Mouse (Mus musculus) intestine, postnatal 0 days (tissue): ENCODE measurements around the gene Tmem171. TPM values are rescaled to one million over a fixed set of nuclear protein-coding genes. Genes with fewer than 3 reads are reported as not detected.
A peak's percentile ranks its signal among the peaks of the same experiment; 100 is the strongest.

Experiments used
- ATAC-seq: fragments of 200-750 bp; cut with Nextera tagmentation; 2 replicates; pipeline ENCODE4 v1.8.0; 2017; ENCODE audit warnings: mild to moderate bottlenecking, moderate TSS enrichment, moderate library complexity
- H3K27ac ChIP-seq: fragments of 300-500 bp; sonication (generic); 2 replicates; pipeline ENCODE4 v1.5.1; 2014; ENCODE audit warnings: mild to moderate bottlenecking, low read depth, low read length, moderate library complexity
- H3K27me3 ChIP-seq: fragments of 300-500 bp; sonication (generic); replicated peaks from 2 replicates; pipeline ENCODE4 v1.6.1; 2014; ENCODE audit warnings: low read length, mixed read lengths; ENCODE audit not compliant: control insufficient read depth, insufficient read depth
- H3K36me3 ChIP-seq: fragments of 300-500 bp; sonication (generic); 2 replicates; pipeline ENCODE4 v1.6.1; 2014; ENCODE audit warnings: mild to moderate bottlenecking, moderate library complexity; ENCODE audit not compliant: control insufficient read depth, insufficient read depth
- H3K4me1 ChIP-seq: fragments of 300-500 bp; sonication (generic); replicated peaks from 2 replicates; pipeline ENCODE4 v1.6.1; 2014; ENCODE audit warnings: antibody characterized with exemption, low read length, mixed read lengths; ENCODE audit not compliant: control insufficient read depth, insufficient read depth
- H3K4me2 ChIP-seq: fragments of 300-500 bp; sonication (generic); replicated peaks from 2 replicates; pipeline ENCODE4 v1.6.1; 2014; ENCODE audit warnings: low read depth, mild to moderate bottlenecking, moderate library complexity
- H3K4me3 ChIP-seq: fragments of 300-500 bp; sonication (generic); 2 replicates; pipeline ENCODE4 v1.5.1; 2014; ENCODE audit warnings: low read depth, low read length
- H3K9ac ChIP-seq: fragments of 300-500 bp; sonication (generic); 2 replicates; pipeline ENCODE4 v1.6.1; 2014; ENCODE audit warnings: mild to moderate bottlenecking, low read depth, low read length
- H3K9me3 ChIP-seq: fragments of 300-500 bp; sonication (generic); 2 replicates; pipeline ENCODE4 v1.6.1; 2016; ENCODE audit warnings: mixed run types; ENCODE audit not compliant: control insufficient read depth
- CTCF ChIP-seq: sonication (generic); IDR thresholded peaks from 2 replicates; pipeline ENCODE4 v1.5.1; 2016; ENCODE audit warnings: low read depth, mild to moderate bottlenecking, control low read depth, antibody characterized with exemption, moderate library complexity
- WGBS: fragments of 180-500 bp; shearing (Covaris S2); extraction: QIAGEN DNeasy Blood & Tissue Kit; methylation state at CpG from one replicate; pipeline ENCODE4 v1.1.7; 2014; 5-methylcytosine and 5-hydroxymethylcytosine counted together
- polyA plus RNA-seq: library from polyadenylated mRNA; unstranded; fragments of >200 nt; fragmentation: Nextera tagmentation; extraction: Ambion mirVana; gene quantifications from 2 replicates; pipeline ENCODE4 v1.2.1, GENCODE M21; 2015

Tmem171 gene
- polyA plus RNA-seq, 1 experiment from 2014 or later, result 56.7 TPM

- ATAC-seq, result no peak
- whole genome bisulfite sequencing, result 78% methylated on average over 16 of the region's 16 CpGs
- no peak for TF ChIP-seq CTCF
- H3K4me1 ChIP-seq, result 0 out of 2 replicates have a peak, but pooled peaks cover 2% of the 10 kb centered on the region
- H3K4me3 ChIP-seq, result no peak overlapping the region
- no peak overlapping the region for H3K4me2 ChIP-seq
- H3K27me3 ChIP-seq, result no peaks in the 10 kb centered on the region
- no peak overlapping the region for H3K27ac ChIP-seq
- no peaks in the 10 kb centered on the region for H3K9me3 ChIP-seq
- H3K36me3 ChIP-seq, result no peaks in the 10 kb centered on the region
- H3K9ac ChIP-seq, result no peak overlapping the region
Observed at GRCm38 (mm10) chr13:98656034-98656471, 38.6 kb downstream of the Tmem171 start.

DNA sequence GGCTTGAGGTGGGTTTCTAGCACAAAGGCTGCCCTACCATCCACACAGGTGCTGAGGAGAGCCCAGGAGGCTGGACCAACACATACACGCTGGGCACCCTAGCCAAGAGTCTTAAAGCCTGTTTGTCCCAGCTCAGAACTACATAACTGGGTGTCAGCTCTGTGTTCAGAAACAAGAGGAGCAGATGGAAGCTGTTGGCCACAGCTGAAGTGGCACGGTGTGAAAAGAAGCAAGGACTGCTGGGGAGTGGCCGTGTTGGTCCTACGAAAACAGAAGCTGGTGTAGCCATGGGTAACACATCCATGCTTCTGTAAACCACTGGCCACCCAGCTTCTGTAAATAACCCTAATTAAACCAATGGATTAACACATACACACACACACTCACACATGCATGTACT is 39.3 kb downstream of the Tmem171 start:
- Histone ChIP-seq H3K9me3 (no peaks in the 10 kb centered on the region), H3K27ac (no peak overlapping the region), H3K9ac (no peak overlapping the region), H3K4me1 (0 out of 2 replicates have a peak, but pooled peaks cover 2% of the 10 kb centered on the region), H3K36me3 (no peaks in the 10 kb centered on the region), H3K27me3 (no peaks in the 10 kb centered on the region), H3K4me2 (no peak overlapping the region), H3K4me3 (no peak overlapping the region)
- WGBS, result 92% methylated on average over 4 of the region's 4 CpGs
- no peak for ATAC-seq
- no peak for TF ChIP-seq CTCF

GRCm38 (mm10) chr13:98654129-98654939 is 40.3 kb downstream of the Tmem171 start:
- Histone ChIP-seq H3K36me3 (no peaks in the 10 kb centered on the region), H3K27ac (no peak overlapping the region), H3K9me3 (no peaks in the 10 kb centered on the region), H3K4me2 (no peak overlapping the region), H3K4me3 (no peak overlapping the region), H3K27me3 (no peaks in the 10 kb centered on the region), H3K9ac (no peak overlapping the region), H3K4me1 (0 out of 2 replicates have a peak, but pooled peaks cover 2% of the 10 kb centered on the region)
- TF ChIP-seq CTCF, result no peak
- WGBS, result 73% methylated on average over 10 of the region's 10 CpGs
- no peak for ATAC-seq

DNA sequence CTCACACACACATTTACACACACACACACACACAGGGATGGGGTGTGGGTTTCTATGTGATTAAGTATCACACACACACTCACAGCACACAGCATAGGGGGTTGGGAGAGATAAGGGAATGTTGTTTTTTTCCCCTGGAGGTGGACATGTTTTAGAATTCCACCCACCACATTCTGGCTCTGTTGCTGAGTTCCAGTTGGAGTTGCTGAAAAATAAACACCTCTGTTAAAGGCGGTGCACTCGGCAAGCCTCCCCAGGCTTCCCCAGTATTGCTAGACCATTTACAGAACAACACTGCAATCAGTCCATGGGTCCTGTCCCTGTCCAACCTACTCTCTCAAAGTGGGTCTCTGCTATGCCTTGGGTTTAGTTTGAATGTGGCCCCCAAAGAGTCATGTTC is 42.4 kb downstream of the Tmem171 start:
- ATAC-seq, result no peak
- 0 out of 2 replicates have a peak, but pooled peaks cover 2% of the 10 kb centered on the region for H3K4me1 ChIP-seq
- no peak overlapping the region for H3K4me2 ChIP-seq
- H3K27me3 ChIP-seq, result no peaks in the 10 kb centered on the region
- no peak overlapping the region for H3K9ac ChIP-seq
- H3K27ac ChIP-seq, result no peak overlapping the region
- no peaks in the 10 kb centered on the region for H3K36me3 ChIP-seq
- WGBS, result 76% methylated on average over 2 of the region's 2 CpGs
- no peak overlapping the region for H3K4me3 ChIP-seq
- H3K9me3 ChIP-seq, result no peaks in the 10 kb centered on the region
- no peak for TF ChIP-seq CTCF

DNA sequence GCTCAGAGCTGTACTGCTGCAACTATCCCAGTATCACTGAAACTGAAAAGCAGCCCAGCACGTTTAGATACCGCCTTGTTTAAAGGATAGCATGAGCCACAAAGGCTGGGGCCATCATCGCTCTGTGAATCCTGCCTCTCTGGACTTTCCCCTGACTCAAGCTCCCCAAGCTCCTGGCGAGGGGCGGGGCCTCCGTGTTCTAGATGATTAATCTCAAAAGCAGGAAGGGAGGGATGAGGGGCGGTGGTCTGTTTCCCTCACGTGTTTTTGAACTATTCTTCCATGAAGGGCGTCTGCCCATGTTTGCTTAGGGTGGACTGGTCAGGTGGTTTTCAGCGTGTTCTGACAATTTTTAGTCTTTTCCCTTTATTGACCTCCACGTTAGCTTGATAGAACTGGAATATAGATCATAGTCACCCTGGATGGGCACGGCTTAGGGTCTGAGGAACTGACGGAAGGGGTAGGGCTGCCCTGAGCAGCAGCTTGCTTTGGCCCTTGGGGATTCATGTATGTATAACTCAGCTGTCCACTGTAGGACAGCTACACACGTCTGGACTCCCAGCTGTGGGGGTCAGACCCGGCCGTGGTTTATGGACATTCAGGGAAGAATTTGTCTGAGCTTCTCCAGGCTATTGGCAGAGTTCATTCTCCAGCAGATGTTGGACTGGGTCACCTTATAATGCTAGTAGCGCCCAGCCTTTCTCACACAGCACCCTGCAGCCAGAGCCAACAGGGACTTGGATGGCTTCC is 43.2 kb downstream of the Tmem171 start:
- no peaks in the 10 kb centered on the region for H3K27me3 ChIP-seq
- H3K4me1 ChIP-seq, result 0 out of 2 replicates have a peak, but pooled peaks cover 2% of the 10 kb centered on the region
- WGBS, result 36% methylated on average over 17 of the region's 17 CpGs
- no peak overlapping the region for H3K27ac ChIP-seq
- no peak for TF ChIP-seq CTCF
- no peak overlapping the region for H3K9ac ChIP-seq
- H3K36me3 ChIP-seq, result no peaks in the 10 kb centered on the region
- H3K4me2 ChIP-seq, result 0 out of 2 replicates have a peak overlapping the region, but pooled peaks have one; percentile 13
- ATAC-seq, result peak; percentile 77
- H3K9me3 ChIP-seq, result no peaks in the 10 kb centered on the region
- no peak overlapping the region for H3K4me3 ChIP-seq
